Mouse (Mus musculus): ENCODE data around the gene Fntb. TPM values are rescaled to one million over a fixed set of nuclear protein-coding genes. Genes with fewer than 3 reads are reported as not detected.
"Not testable (repeated sequence)": the region's sequence is repeated elsewhere in the genome, so short reads cannot be mapped to it uniquely, and the experiment has no call there.

Fntb gene
- polyA plus RNA-seq, 1 experiment, result 81.7 TPM

DNA sequence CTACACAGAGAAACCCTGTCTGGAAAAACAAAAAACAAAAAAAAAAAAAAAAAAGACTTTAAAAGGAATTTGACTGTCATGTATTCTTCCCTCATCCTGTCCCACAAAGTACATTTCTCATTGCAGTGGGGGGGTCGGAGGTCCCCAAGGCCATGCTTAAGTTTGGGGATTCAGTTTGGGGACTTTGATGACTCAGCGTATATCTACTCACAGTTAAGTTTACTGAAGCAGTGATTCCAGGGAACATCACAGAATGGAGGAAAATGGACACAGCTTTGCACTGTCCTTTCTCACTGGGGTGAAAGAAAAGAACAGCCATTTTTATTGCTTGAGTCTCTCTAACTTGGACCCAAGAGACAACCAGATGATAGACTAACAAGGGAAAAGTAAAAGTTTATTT, 87.0 kb downstream of the Fntb start:
- H3K4me1 ChIP-seq (ENCODE audit: control insufficient read depth, insufficient read depth, low read length), result no peaks in the 10 kb centered on the region
- no peak for TF ChIP-seq POLR2A (IDR thresholded peaks at IDR 0.05; ENCODE audit: low read depth, low read length)
- no peak for TF ChIP-seq CTCF (IDR thresholded peaks at IDR 0.05; ENCODE audit: borderline replicate concordance, insufficient read depth, low read length)
- no peak overlapping the region for H3K27ac ChIP-seq (ENCODE audit: insufficient read depth, low read length)
- no peak overlapping the region for H3K4me3 ChIP-seq (ENCODE audit: insufficient read depth, low read length)

DNA sequence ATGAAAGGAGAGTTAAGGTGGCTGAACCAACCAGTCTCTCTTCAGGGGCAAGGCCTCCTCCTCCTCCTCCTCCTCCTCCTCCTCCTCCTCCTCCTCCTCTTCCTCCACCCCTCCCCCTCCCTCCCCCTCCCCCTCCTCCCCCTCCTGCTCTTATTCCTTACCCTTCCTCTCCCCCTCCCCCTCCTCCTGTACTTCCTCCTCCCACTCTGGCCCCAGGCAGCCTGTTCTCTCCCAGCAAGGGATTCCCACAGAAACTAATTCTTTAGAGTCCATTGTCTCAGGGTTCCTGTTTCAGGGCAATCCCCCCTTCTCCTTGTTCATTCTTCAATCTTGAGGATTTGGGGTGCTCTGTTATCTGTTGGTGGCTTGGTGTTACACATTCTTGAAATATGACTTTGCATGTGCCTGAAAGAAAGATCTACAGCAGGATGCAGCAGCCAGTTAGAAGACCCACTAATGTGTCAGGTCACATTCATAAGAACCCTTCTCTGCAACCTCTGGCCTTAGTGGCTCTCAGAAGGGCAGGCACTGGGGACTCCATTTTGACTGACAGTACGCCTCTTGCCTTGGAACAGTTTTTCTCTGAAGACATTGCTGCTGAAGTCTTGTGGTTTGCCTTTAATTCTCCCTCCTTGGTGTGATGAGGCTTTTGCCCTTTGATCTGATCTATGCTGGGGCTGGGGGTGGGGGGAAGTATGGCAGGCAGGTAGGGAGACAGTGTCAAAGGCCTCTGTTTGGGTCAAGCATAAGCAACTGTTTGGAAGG, 88.2 kb downstream of the Fntb start:
- Histone ChIP-seq H3K27ac (ENCODE audit: insufficient read depth, low read length) (no peak overlapping the region), H3K4me3 (ENCODE audit: insufficient read depth, low read length) (no peak overlapping the region), H3K4me1 (ENCODE audit: control insufficient read depth, insufficient read depth, low read length) (no peaks in the 10 kb centered on the region)
- TF ChIP-seq POLR2A (IDR thresholded peaks at IDR 0.05; ENCODE audit: low read depth, low read length) (no peak), CTCF (IDR thresholded peaks at IDR 0.05; ENCODE audit: borderline replicate concordance, insufficient read depth, low read length) (no peak)

DNA sequence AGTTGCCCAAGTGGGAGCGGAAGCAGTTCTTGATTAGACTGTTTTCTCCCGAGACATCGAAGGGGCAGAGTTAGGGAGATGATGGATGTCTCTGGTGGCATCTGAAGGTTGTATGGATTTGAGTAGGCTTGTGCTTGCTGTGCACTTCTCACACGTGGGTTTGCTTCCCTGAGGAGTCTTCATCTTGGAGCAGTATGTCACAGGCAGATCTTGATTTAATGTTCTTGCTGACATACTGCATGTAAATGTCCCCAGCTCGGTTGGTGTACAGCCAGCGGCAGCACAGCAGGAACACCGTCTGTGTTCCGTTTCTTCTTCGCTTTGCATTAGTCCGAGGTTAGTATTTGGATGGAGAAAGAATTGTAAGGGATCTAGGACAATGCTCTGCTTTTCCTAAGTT, 91.7 kb downstream of the Fntb start:
- TF ChIP-seq CTCF (IDR thresholded peaks at IDR 0.05; ENCODE audit: borderline replicate concordance, insufficient read depth, low read length) (no peak), POLR2A (IDR thresholded peaks at IDR 0.05; ENCODE audit: low read depth, low read length) (no peak)
- H3K27ac ChIP-seq (ENCODE audit: insufficient read depth, low read length), result no peak overlapping the region
- no peaks in the 10 kb centered on the region for H3K4me1 ChIP-seq (ENCODE audit: control insufficient read depth, insufficient read depth, low read length)
- no peak overlapping the region for H3K4me3 ChIP-seq (ENCODE audit: insufficient read depth, low read length)

DNA sequence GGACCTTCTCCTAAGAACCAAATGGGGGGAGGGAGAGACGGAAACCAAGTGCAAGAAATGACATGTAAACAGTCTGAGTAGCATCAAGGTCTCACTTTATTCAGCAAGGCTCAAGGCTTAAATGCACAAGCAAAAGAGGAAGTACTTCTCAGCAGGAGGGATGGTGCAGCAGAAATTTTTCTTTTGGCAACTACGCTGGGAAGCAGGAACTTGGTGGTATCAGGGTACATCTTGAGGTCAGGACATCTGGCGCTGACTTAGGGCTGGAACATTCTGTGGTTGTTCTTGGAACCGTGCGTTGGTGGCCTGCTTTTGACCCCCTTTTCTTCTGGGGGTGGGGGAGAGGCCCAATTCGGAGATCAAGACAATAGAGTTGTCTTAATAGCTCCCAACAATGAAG, 93.4 kb downstream of the Fntb start:
- H3K4me1 ChIP-seq (ENCODE audit: control insufficient read depth, insufficient read depth, low read length); H3K4me3 ChIP-seq (ENCODE audit: insufficient read depth, low read length); H3K27ac ChIP-seq (ENCODE audit: insufficient read depth, low read length): not testable (repeated sequence)

DNA sequence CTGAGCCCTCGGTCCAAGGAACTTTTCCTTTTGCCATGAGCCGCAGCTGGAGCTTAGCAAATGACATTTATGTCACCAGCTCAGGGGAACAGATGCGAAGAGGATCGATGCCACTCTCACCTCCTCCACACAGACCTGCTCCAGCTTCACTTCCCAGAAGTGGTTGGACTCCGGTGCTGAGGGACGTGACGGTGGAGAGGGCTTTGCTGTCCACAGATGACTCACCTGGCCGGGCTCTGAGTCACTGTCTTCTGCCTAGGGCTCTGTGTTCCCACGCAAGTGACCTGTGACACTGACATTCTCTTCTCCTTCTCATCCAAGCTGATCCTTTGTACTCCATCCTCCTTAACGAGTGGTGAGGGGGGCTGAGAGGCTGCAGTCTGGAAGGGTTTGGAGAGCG, 98.3 kb downstream of the Fntb start:
- Histone ChIP-seq H3K4me3 (ENCODE audit: insufficient read depth, low read length) (no peak overlapping the region), H3K27ac (ENCODE audit: insufficient read depth, low read length) (no peak overlapping the region), H3K4me1 (ENCODE audit: control insufficient read depth, insufficient read depth, low read length) (peaks cover 10% of the 10 kb centered on the region; the same call in 1 of the 2 replicates)
- no peak for TF ChIP-seq POLR2A (IDR thresholded peaks at IDR 0.05; ENCODE audit: low read depth, low read length)
- no peak for TF ChIP-seq CTCF (IDR thresholded peaks at IDR 0.05; ENCODE audit: borderline replicate concordance, insufficient read depth, low read length)

DNA sequence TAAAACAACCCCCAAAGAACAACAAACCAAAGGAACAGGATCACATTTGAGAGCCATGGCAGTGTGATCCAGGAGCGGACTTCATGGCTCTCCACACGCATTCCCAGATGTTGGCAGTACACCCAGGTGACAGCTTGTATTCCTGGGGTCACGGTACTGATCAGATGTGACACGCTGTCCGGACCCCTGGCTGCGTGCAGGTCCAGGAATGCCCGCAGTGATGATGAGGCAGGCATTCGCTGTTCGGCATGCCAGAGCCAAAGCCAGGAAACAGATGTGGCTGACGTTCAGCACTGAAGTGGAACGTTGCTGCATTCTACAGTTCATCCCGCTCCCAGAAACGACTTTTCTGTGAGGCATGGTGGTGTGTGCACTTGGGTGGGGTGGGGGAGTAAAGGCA, 99.9 kb downstream of the Fntb start:
- Histone ChIP-seq H3K27ac (ENCODE audit: insufficient read depth, low read length) (no peak overlapping the region), H3K4me3 (ENCODE audit: insufficient read depth, low read length) (no peak overlapping the region), H3K4me1 (ENCODE audit: control insufficient read depth, insufficient read depth, low read length) (peaks cover 10% of the 10 kb centered on the region; the same call in 1 of the 2 replicates)
- TF ChIP-seq CTCF (IDR thresholded peaks at IDR 0.05; ENCODE audit: borderline replicate concordance, insufficient read depth, low read length) (no peak), POLR2A (IDR thresholded peaks at IDR 0.05; ENCODE audit: low read depth, low read length) (no peak)

DNA sequence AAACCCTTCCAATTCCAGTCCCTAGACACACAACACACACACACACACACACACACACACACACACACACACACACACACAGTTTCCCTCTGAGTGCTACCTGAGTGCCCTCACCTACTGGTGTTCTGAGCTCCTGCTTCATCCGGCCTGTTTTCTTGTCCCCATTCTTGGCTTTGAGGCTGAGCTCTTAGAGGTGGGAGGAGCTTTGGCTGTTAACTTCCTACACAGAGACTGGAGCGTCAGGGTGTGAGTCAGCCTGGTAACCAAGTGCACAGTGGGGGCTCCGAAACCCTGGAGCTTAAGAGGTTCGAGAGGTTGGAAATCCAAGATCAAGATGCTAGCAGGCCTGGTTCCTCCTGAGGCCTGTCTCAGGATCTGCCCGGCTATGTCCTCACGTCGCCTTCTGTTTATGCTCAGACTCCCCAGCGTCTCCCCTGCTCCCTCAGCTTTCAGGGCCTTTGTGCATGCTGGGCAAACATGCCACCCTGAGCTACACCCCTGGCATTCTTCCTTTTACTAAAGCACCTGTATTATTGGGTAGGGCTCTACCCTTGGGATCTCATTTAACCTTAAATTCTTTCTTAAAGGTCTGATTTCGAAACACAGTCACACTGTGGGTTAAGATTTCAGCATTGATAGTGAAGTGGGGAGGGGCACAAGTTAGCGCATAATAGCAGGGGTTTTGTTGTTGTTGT, 102.3 kb downstream of the Fntb start:
- Histone ChIP-seq H3K4me1 (ENCODE audit: control insufficient read depth, insufficient read depth, low read length) (peaks cover 10% of the 10 kb centered on the region; the same call in 1 of the 2 replicates), H3K4me3 (ENCODE audit: insufficient read depth, low read length) (no peak overlapping the region), H3K27ac (ENCODE audit: insufficient read depth, low read length) (no peak overlapping the region)
- TF ChIP-seq POLR2A (IDR thresholded peaks at IDR 0.05; ENCODE audit: low read depth, low read length) (peak; percentile 37; the same call in 1 of the 2 replicates), CTCF (IDR thresholded peaks at IDR 0.05; ENCODE audit: borderline replicate concordance, insufficient read depth, low read length) (no peak)

DNA sequence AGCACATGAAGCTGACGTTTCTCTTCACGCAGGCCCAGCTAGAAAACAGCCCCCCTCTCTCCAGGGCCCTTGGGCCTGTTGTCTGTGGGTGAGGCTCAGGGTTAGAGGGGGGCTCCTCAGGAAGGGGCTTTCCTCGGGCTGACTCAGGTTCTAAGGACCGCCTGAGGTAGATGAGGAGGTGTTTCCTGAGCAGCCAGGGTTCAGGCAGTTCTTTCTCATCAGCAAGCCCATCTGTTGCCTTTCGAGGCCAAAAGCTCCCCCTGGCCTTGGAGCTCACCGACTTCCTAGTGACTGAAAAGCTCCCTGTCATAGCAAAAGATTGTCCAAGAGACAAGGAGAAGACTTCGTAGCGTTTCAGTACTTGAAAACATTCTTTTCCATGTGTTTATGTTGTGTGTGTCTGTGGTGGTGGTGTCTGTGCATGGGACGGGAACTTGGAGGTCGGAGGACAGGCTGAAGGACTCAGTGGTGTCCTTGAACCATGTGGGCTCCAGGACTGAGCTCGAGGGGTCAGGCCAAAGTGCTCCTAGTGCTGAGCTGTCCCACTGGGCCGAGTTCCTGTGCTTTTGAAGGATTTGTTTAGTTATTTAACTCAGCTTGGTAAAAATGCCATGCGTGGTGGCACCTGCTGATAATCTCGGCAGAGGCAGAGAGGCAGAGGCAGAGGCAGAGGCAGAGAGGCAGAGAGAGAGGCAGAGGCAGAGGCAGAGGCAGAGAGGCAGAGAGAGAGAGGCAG, 103.2 kb downstream of the Fntb start:
- Histone ChIP-seq H3K27ac (ENCODE audit: insufficient read depth, low read length) (no peak overlapping the region), H3K4me1 (ENCODE audit: control insufficient read depth, insufficient read depth, low read length) (peaks cover 8% of the 10 kb centered on the region; the same call in 1 of the 2 replicates), H3K4me3 (ENCODE audit: insufficient read depth, low read length) (no peak overlapping the region)
- TF ChIP-seq CTCF (IDR thresholded peaks at IDR 0.05; ENCODE audit: borderline replicate concordance, insufficient read depth, low read length) (no peak), POLR2A (IDR thresholded peaks at IDR 0.05; ENCODE audit: low read depth, low read length) (no peak)

DNA sequence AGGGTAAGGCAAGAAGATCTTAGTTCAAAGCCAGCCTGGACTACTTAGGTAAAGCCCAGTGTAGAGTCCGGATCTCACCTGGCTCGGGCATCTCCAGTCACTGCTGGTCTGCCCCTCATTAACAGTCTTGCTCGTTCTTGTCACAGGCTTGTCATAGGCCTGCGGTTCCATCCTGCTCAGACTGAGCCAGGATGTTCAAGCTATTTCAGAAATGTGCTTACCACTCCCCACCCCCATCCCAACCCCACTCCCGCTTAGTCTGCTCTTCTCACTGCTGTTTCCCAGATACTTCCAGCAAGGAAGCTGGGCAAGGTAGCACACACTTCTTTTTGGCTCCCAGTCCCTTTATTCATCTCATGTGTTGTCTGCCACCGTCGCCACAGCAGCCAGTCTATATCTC, 104.2 kb downstream of the Fntb start:
- H3K4me3 ChIP-seq (ENCODE audit: insufficient read depth, low read length), result no peak overlapping the region
- no peak overlapping the region for H3K27ac ChIP-seq (ENCODE audit: insufficient read depth, low read length)
- H3K4me1 ChIP-seq (ENCODE audit: control insufficient read depth, insufficient read depth, low read length), result peaks cover 5% of the 10 kb centered on the region; the same call in 1 of the 2 replicates
- TF ChIP-seq CTCF (IDR thresholded peaks at IDR 0.05; ENCODE audit: borderline replicate concordance, insufficient read depth, low read length) (no peak), POLR2A (IDR thresholded peaks at IDR 0.05; ENCODE audit: low read depth, low read length) (no peak)

All from embryonic fibroblast, embryonic 13.5 days (primary cell).